Mouse (Mus musculus) liver, adult 2 months (tissue): ENCODE measurements around the gene 4921536K21Rik.

Source experiments
- CTCF ChIP-seq: fragments of 200-500 bp; IDR thresholded peaks from 2 replicates; pipeline ENCODE4 v1.5.1; 2011; ENCODE audit warnings: low read depth, low read length, control low read depth
- POLR2A ChIP-seq: fragments of 200-500 bp; IDR thresholded peaks from 2 replicates; pipeline ENCODE4 v1.6.1; 2011; ENCODE audit warnings: low read length, control low read depth; ENCODE audit not compliant: insufficient read depth; ENCODE audit errors: extremely low read depth

- TF ChIP-seq CTCF (no peak), POLR2A (no peak)
Measured at GRCm38 (mm10) chr11:3895458-3895857, 560 bp upstream of the 4921536K21Rik start.
